Mouse (Mus musculus) brain, embryonic 18.5 days (tissue): Measurements from ENCODE around the gene Ccdc182.
A peak's percentile ranks its signal among the peaks of the same experiment; 100 is the strongest.

Experiments used
- DNase-seq: peaks from one replicate; pipeline ENCODE4 v3.0.0-alpha.2; 2012; ENCODE audit warnings: low read depth, low spot score

The Ccdc182 gene

DNA sequence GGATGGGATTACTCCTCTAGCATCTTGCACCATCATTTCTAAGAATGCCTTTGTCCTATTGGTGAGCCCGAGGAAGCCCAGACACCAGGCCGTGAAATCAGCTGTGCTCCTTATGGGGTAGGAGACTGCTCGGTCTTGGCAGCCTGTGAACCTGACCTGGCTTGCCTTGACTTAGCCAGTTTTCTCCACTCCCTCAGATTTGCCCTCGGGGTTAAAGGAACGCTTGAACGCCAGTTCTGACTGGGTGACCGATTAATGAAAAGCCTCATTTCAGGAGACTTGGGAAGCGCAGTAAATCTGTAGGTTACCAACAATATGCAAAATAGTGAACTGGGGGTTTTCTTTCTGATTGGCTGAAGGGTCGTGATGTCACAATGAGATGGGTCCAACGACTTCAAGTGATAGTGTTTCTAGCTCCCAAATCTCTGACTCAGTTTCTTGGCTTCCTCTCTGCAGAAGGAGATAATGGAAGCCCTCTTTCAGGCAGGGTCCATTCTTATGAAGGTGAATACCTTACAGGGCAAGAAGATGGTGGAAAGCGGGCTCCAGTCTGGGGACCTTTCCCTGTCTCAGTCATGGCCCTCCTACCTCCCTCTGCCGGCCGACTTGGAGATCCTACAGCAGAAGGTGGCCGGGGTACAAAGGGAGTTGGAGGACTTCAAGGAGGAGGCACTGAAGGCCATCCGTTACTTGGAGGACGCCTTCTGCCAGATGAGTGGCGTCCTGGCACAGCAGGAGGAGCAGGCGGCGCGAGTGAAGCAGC lies at the start of gene Ccdc182:
TSS of gene Ccdc182 (plus strand) at position 428 of the 763 bp plus-strand sequence.
- no peak for DNase-seq

DNA sequence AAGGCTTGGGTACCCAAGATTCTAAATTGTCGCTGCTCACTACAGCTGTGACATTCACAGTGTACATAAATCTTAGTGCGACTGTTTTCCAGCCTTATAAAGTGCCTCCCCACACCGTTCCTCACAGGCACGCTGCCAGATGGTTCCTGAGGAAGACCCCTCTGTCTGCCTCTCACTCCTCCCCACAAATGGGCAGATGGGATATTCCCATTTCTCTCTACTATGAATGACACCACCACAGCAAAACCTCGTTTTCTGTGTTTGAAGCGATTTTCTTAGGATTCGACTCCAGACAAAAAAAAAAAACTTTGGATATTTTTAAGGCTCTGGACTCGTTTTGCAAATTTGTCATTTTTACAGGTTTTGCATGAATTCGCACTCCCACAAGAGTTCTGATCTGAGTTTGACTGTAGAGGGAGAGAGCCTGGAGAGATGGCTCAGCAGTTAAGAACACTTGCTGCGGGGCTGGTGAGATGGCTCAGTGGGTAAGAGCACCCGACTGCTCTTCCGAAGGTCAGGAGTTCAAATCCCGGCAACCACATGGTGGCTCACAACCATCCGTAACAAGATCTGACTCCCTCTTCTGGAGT lies 48.2 kb upstream of the Ccdc182 start:
- no peak for DNase-seq

GRCm38 (mm10) chr11:88248636-88249035 lies 45.2 kb upstream of the Ccdc182 start:
- DNase-seq = no peak

DNA sequence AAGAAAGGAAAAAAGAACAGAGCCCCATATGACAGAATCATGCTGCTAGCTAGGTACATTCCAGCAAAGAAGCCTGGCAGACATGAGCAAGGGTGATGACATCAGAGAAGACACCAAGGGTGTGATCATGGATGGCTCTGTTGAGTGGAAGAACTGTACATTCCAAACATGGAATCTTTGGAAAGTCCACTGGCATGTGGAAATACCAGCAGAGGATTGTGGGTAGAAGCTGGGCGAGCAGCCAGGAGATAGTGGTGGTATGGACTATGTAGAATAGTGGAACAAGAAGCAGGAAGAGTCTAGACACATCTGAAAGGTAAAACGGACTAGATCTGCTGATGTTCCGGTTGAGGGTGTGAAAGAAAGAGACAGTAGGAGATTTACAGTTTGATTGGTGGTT lies 43.3 kb upstream of the Ccdc182 start:
- no peak for DNase-seq

DNA sequence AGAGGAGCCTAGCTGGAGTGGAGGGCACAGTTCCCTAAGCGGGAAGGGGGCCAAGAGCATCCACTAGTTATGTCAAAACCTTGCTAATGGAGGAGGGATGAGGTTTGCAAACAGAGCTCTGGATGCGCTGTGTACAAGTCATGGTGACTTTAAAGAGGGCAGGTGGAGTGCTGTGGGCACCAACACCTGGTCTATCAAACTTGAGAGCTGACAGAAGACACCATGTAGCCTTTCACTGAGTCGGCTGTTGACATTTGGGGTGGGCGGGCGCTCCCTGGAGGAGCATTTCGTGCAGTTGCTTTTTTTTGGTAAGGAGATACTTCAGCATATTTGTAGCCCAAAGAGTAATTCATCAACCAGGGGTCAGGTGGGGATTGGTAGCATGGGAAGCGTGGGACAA lies 42.6 kb upstream of the Ccdc182 start:
- DNase-seq = no peak

- peak; percentile 58 for DNase-seq
Observed at GRCm38 (mm10) chr11:88251972-88252766, 41.7 kb upstream of the Ccdc182 start.

DNA sequence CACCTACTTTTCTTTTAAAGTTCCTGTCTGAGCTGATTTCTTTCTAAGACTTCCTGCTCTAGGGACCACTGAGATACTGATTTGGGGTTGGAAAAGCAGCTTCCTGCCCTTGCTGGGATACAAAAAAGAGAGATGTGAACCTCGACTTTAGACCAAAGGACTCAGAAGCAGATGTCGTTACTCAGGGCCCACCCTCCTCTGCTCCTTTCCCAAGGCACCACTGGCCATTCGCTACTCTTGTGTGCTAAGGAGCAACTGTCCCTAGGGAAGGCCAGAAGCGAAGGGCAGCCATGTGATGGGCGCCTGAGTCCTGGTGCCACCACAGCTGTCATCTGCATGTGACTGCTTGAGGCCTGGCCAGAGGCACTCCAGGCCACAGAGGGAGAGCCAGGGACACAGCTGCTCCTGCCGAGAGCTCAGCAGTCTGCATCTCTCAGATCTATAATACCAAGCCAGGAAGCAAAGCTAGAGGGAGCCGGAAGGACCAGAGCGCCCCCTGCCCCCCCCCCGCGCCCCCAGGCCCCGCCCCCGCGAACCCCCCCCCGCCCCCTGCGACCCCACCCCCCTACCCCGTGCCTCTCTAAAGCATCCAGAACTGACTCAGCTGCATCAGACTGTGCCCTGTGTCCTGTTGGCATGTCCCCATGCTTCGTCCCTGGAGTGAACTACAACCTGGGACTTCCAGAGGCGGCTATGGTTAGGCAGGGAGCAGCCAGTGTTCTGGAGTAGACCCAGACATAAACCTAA lies 40.9 kb upstream of the Ccdc182 start:
- no peak for DNase-seq

DNA sequence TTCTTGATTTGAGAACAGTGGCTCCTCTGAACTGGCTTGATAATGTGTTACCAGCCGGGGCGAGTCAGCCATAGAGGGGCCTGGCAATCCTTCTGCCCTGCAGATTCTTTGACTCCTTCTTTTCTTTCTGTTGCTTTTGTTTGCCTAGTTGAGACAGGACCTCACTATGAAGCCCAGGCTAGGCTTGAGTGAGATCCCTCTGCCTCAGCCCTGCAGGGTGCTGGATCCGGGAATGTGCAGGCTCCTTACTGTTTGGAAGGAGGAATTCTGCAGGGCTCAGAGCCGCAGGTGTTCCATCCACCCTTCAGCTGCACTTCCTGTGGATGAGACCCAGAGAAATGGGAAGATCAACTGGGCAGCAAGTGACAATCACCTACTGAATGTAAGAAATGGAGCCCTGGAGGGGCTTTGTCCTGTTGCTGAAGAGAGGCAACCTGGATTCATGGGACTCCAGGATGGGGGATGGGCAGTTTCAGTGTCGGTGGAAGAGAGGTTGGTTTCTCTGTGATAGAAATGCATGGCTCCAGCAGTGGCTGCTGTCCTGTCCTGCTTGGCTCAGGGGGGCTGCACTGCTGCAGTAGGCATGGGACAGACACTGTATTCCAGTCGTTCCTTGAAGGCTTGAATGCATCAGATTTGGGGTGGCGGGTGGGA lies 40.2 kb upstream of the Ccdc182 start:
- DNase-seq = no peak

GRCm38 (mm10) chr11:88257700-88258099 lies 36.2 kb upstream of the Ccdc182 start:
- DNase-seq = no peak

- no peak for DNase-seq
Observed at GRCm38 (mm10) chr11:88258212-88258611, 35.6 kb upstream of the Ccdc182 start.

GRCm38 (mm10) chr11:88260463-88260862 lies 33.4 kb upstream of the Ccdc182 start:
- DNase-seq = no peak

- DNase-seq = no peak
Observed at GRCm38 (mm10) chr11:88264889-88265288, 29.0 kb upstream of the Ccdc182 start.

DNA sequence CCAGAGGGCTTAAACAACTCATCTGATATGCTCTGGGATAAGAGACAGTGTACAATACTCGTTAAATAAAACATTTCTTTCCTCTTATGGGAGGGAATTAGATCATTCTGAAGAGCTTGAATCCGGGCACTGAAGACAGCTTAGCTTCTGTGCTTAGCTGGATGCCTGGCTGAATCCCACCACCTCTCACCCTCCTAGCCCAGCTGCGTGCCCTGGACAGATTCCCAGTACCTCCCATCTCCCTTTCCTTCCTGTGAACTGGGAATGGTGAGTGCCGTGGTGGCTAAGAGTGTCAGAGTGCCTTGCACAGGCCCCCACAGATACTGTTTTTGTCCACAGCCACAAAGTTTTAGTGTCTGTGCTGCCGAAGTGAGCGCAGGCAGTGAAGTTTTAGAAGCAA lies 27.5 kb upstream of the Ccdc182 start:
- no peak for DNase-seq

DNA sequence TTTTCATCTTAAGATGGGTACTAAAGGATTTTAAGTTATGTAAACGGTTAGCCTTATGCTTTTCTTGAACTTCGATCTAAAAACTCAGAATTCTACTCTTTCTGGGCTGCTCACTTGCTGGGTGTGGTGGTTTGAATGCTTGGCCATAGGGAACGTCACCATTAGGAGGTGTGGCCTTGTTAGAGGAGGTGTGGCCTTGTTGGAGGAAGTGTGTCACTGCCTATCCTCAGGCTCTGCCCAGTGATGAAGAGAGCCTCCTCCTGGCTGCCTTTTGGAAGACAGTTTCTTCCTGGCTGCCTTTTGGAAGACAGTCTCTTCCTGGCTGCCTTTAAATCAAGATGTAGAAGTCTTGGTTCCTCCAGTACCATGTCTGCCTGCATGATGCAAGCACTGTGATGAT lies 22.0 kb upstream of the Ccdc182 start:
- no peak for DNase-seq

GRCm38 (mm10) chr11:88274111-88274879 lies 19.6 kb upstream of the Ccdc182 start:
- DNase-seq = no peak

DNA sequence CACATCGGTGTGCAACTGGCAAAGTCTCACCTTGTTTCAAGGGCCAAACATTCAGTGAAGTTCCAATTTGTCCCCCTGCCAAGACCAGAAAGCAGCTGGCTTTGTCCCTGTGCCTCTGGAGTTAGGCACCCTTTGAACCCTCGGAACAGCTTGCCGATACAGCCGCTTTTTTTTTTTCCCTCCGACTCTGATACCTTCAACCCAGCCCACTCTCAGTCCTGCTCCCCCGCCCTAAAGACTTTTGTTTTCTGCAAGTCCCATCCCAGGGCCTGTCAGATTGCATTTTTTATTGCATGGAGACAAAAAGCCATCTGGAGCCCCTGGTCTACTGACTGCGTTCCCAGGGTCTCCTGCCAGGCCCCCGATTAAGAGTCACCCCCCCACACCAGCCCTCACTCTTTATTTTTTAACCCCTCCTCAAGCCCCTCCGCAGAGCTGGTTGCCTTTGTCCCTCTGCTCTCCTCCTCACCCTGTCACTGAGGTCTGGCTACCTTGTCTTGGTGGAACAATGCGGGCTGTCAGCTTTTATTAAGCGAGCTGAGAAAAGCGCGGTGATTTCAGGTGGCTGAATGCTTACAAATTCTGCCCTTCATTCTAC lies 18.9 kb upstream of the Ccdc182 start:
- DNase-seq = no peak

DNA sequence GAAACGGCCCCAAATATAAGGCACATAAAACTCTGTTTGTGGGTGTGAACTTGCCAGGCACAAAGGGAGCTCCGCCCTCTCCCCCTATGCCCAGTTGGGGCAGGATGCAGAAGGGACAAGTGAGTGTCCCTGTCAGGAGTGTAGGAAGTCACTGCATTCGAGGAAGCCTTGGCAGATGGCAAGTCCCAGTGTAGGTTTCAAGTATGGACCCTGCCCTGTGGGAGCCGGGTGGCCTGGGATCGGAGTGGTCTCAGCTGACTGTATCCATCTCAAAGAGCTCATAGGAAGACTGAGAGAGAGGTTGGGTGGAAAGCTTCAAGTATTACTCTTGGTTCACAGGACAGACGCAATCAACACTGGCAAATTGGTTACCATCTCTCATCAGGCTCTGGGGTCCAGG lies 17.9 kb upstream of the Ccdc182 start:
- DNase-seq = no peak

DNA sequence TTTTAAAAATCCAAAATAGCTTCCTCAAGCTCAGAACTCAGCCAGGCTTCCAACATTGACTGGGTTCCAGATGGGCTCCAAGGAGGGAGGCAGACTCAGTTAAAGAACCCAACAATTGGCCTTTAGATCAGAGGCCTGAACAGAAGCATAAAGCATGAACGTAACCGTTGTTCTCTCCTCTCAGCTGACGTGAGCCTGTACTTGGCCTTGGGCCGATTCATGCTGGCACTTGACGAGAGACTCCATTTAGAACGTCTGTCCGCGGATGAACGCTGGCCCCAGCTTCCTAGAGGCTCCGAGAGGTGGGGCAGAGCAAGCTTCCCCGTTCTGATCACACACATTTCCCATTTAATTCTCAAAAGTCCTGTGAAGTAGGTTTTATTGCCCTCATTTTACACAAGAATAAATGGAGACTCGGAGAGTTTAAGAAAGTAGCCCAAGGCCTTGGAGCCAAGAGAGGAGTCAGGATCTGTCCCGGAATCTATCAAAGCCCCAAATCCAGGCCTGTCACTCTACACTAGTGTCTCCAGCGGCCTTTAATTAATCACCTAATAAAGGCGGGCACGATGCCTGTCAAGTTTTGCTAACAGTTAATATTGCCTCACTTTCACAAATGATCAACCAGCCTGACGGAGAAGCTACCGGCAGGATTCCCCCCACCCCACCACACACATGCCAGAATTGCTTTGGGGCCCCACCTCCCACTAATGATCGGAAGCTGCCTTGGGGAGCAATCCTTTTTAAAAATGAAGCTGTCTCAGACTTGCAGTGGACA lies 17.1 kb upstream of the Ccdc182 start:
- DNase-seq = no peak

DNA sequence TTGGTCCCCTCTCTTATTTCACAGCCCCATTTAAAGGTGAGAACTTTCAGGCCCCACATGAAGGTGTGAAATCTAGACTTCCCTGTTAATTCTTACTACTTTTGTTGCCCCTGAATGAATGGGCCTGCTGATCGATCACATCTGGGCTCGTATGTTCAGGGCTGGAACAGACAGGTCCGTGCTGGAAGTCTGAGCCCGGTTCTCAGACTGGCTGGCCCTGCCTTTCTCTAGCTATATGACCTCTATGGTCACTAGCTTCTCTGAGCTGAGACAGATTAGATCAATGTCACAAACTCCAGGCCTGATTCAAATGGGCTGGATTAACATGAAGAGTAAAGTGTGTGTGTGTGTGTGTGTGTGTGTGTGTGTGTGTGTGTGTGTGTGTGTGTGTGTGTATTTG lies 14.9 kb upstream of the Ccdc182 start:
- DNase-seq = no peak
